Comparison of ENCODE assay signal across 23 mouse cellular contexts in genomic region chr8:13188857-13189256, GRCm38 (mm10). TPM values are rescaled to one million over a fixed set of nuclear protein-coding genes. Genes with fewer than 3 reads are reported as not detected.
DNase-seq lines count a peak whose midpoint lies in the region; ATAC-seq and TF ChIP-seq lines count a peak whose summit lies in the region.
"Had no signal": no experiment of that assay in that cellular context is flagged by ENCODE, and none has a peak within 500 bp of the region (broad histone marks: within the 10 kb centered on the region; RNA-seq: fewer than 3 reads in every experiment).

No protein-coding gene starts in this region.

- no peak for TF ChIP-seq POLR2A in limb, embryonic 14.5 days (IDR thresholded peaks at IDR 0.05; ENCODE audit: borderline replicate concordance, extremely low read depth, insufficient read depth, insufficient read length)

- H3K4me1 ChIP-seq in limb, embryonic 12.5 days (replicated peaks), result no peaks in the 10 kb centered on the region
- no peaks in the 10 kb centered on the region for H3K4me1 ChIP-seq in limb, embryonic 10.5 days
- no peaks in the 10 kb centered on the region for H3K4me1 ChIP-seq in limb, embryonic 14.5 days (ENCODE audit: control insufficient read depth, insufficient read depth, low read length)
- H3K4me1 ChIP-seq: embryonic facial prominence, embryonic 10.5 days; embryonic facial prominence, embryonic 12.5 days; forebrain, embryonic 13.5 days; forebrain, embryonic 15.5 days had no signal

- no peak for DNase-seq in limb, embryonic 10.5 days (ENCODE audit: low spot score)
- DNase-seq in R1 (ENCODE audit: low read depth, low spot score), result peak; percentile 53
- DNase-seq in limb, embryonic 14.5 days (ENCODE audit: low spot score), result no peak
- no peak for DNase-seq in cerebellum, adult 11-12 months
- DNase-seq in spleen, postnatal 4 days (ENCODE audit: low spot score in 2 of 2), result no peak
- DNase-seq: adrenal gland, adult 2 months; adrenal gland, postnatal 10 days; adrenal gland, postnatal 25 days; B cell, adult 2 months; cerebellum, adult 11 months; cerebellum, adult 2 months; cerebellum, adult 9-10 months; cerebellum, postnatal 10 days; cerebellum, postnatal 25 days; forebrain, postnatal 0 days had no signal

- ATAC-seq in limb, embryonic 12.5 days (ENCODE audit: insufficient number of reproducible peaks, insufficient read depth, low FRiP score, low TSS enrichment, low read depth), result no peak
- ATAC-seq in limb, embryonic 14.5 days (ENCODE audit: low FRiP score, low read depth), result 0 out of 2 replicates have a peak, but pooled peaks have one; percentile 26
- ATAC-seq: CD4-positive, CD25-positive, alpha-beta regulatory T cell, adult 4 months; forebrain, embryonic 13.5 days; forebrain, embryonic 15.5 days; forebrain, postnatal 0 days; Patski had no signal

- H3K4me3 ChIP-seq in limb, embryonic 12.5 days (replicated peaks), result no peak overlapping the region
- H3K4me3 ChIP-seq in limb, embryonic 10.5 days, result no peak overlapping the region
- no peak overlapping the region for H3K4me3 ChIP-seq in limb, embryonic 14.5 days (replicated peaks; ENCODE audit: low read length)
- H3K4me3 ChIP-seq: embryonic facial prominence, embryonic 10.5 days; embryonic facial prominence, embryonic 12.5 days; forebrain, embryonic 13.5 days; forebrain, embryonic 15.5 days had no signal

- H3K4me2 ChIP-seq in limb, embryonic 12.5 days, result no peak overlapping the region
- H3K4me2 ChIP-seq in limb, embryonic 14.5 days (replicated peaks; ENCODE audit: low read depth, low read length, severe bottlenecking), result no peak overlapping the region
- H3K4me2 ChIP-seq: embryonic facial prominence, embryonic 12.5 days; forebrain, embryonic 13.5 days; forebrain, embryonic 15.5 days had no signal

- WGBS in limb, embryonic 12.5 days, result 82% methylated on average over 1 of the region's 1 CpGs
- 96% methylated on average over 1 of the region's 1 CpGs for WGBS in limb, embryonic 10.5 days
- WGBS in limb, embryonic 14.5 days, result 71% methylated on average over 1 of the region's 1 CpGs

- peaks cover 15% of the 10 kb centered on the region for H3K36me3 ChIP-seq in limb, embryonic 12.5 days
- H3K36me3 ChIP-seq in limb, embryonic 10.5 days, result peaks cover 3% of the 10 kb centered on the region; the same call in 1 of the 2 replicates
- H3K36me3 ChIP-seq in limb, embryonic 14.5 days (ENCODE audit: control insufficient read depth, insufficient read depth, low read length), result peaks cover 5% of the 10 kb centered on the region
- H3K36me3 ChIP-seq: embryonic facial prominence, embryonic 12.5 days; forebrain, embryonic 15.5 days had no signal

- no peaks in the 10 kb centered on the region for H3K9me3 ChIP-seq in limb, embryonic 12.5 days
- no peaks in the 10 kb centered on the region for H3K9me3 ChIP-seq in limb, embryonic 10.5 days (replicated peaks)
- no peaks in the 10 kb centered on the region for H3K9me3 ChIP-seq in limb, embryonic 14.5 days (ENCODE audit: control insufficient read depth, low read length)
- H3K9me3 ChIP-seq: embryonic facial prominence, embryonic 10.5 days; embryonic facial prominence, embryonic 12.5 days; forebrain, embryonic 13.5 days; forebrain, embryonic 15.5 days; G1E had no signal

- no peaks in the 10 kb centered on the region for H3K27me3 ChIP-seq in limb, embryonic 12.5 days
- H3K27me3 ChIP-seq in limb, embryonic 10.5 days (ENCODE audit: low read depth, poor library complexity, severe bottlenecking), result no peaks in the 10 kb centered on the region
- H3K27me3 ChIP-seq in limb, embryonic 14.5 days (ENCODE audit: control insufficient read depth, insufficient read depth, low read length), result no peaks in the 10 kb centered on the region
- H3K27me3 ChIP-seq: embryonic facial prominence, embryonic 12.5 days; forebrain, embryonic 13.5 days; forebrain, embryonic 15.5 days; Patski had no signal

- H3K9ac ChIP-seq in limb, embryonic 12.5 days (replicated peaks), result no peak overlapping the region
- no peak overlapping the region for H3K9ac ChIP-seq in limb, embryonic 14.5 days (ENCODE audit: low read depth, low read length, severe bottlenecking)
- H3K9ac ChIP-seq: embryonic facial prominence, embryonic 12.5 days; forebrain, embryonic 13.5 days; forebrain, embryonic 15.5 days; forebrain, postnatal 0 days had no signal

- 0 out of 2 replicates have a peak overlapping the region, but pooled peaks have one; percentile 7 for H3K27ac ChIP-seq in limb, embryonic 12.5 days
- no peak overlapping the region for H3K27ac ChIP-seq in limb, embryonic 10.5 days
- no peak overlapping the region for H3K27ac ChIP-seq in limb, embryonic 14.5 days (replicated peaks; ENCODE audit: low read depth, low read length)
- H3K27ac ChIP-seq: embryonic facial prominence, embryonic 10.5 days; embryonic facial prominence, embryonic 12.5 days; forebrain, embryonic 13.5 days; forebrain, embryonic 15.5 days had no signal

RNA-seq across cellular contexts. Expression of gene Grtp1, which starts 11.6 kb away (rescaled TPM):
- 14.2 and 14.6 TPM in 2 replicates for polyA plus RNA-seq in limb, embryonic 12.5 days (2016; fragmentation: Nextera tagmentation; extraction: Ambion mirVana)
- polyA plus RNA-seq in limb, embryonic 10.5 days (2016; fragmentation: Nextera tagmentation; extraction: Ambion mirVana), result 16.0 and 18.8 TPM in 2 replicates
- polyA plus RNA-seq in limb, embryonic 14.5 days (2012; rRNA removed), result 9.5 and 11.3 TPM in 2 replicates
- 15.7 and 16.0 TPM in 2 replicates for polyA plus RNA-seq in limb, embryonic 14.5 days (2014; fragmentation: Nextera tagmentation; extraction: Ambion mirVana)

RNA-seq across cellular contexts. Expression of gene Lamp1, which starts 29.9 kb away (rescaled TPM):
- polyA plus RNA-seq in limb, embryonic 12.5 days (2016; fragmentation: Nextera tagmentation; extraction: Ambion mirVana), result 202 and 207 TPM in 2 replicates
- 186 and 196 TPM in 2 replicates for polyA plus RNA-seq in limb, embryonic 10.5 days (2016; fragmentation: Nextera tagmentation; extraction: Ambion mirVana)
- 300 and 327 TPM in 2 replicates for polyA plus RNA-seq in limb, embryonic 14.5 days (2012; rRNA removed)
- polyA plus RNA-seq in limb, embryonic 14.5 days (2014; fragmentation: Nextera tagmentation; extraction: Ambion mirVana), result 335 and 337 TPM in 2 replicates
